Mouse (Mus musculus): ENCODE measurements around the gene Ntrk3. TPM values are rescaled to one million over a fixed set of nuclear protein-coding genes. Genes with fewer than 3 reads are reported as not detected.

The Ntrk3 gene
- polyA plus RNA-seq, 1 experiment from 2014 or later, result 2.3 TPM

DNA sequence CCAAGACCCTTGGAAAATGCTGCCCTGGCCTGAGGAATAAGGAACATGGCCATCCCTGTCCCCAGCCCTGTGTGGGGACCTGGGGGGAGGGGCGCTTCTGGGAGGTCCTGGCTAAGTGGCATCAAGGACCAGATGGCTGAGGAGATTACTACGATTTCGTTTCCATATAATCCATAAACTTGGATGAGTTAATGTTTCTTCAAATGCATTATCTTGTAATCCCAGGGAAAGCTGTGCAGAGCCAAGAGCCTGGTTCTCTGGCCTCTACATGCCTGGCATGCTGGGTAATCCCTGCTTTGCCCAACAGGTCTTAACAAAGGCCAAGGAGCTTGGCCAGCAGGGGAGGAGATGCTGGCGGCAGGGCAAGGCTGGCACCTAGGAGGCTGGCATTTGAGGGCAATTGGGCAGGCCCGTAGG, 27.4 kb upstream of the Ntrk3 start:
- H3K4me1 ChIP-seq (ENCODE audit: control insufficient read depth, insufficient read depth, low read length), result no peaks in the 10 kb centered on the region
- no peaks in the 10 kb centered on the region; the same call in 1 of the 2 replicates for H3K27me3 ChIP-seq (ENCODE audit: control insufficient read depth, insufficient read depth, low read length)
- ATAC-seq (replicated peaks; ENCODE audit: extremely low read depth, insufficient read depth, low FRiP score), result no peak
- no peaks in the 10 kb centered on the region for H3K36me3 ChIP-seq (ENCODE audit: control insufficient read depth, insufficient read depth)
- no peak overlapping the region for H3K4me2 ChIP-seq (ENCODE audit: low read depth, low read length)
- no peak overlapping the region for H3K4me3 ChIP-seq (ENCODE audit: low read length)
- no peak overlapping the region for H3K27ac ChIP-seq (ENCODE audit: low read length)
- H3K9me3 ChIP-seq (replicated peaks; ENCODE audit: control insufficient read depth, low read length), result no peaks in the 10 kb centered on the region
- WGBS, result 67% methylated on average over 5 of the region's 5 CpGs
- H3K9ac ChIP-seq (ENCODE audit: low read length), result no peak overlapping the region

DNA sequence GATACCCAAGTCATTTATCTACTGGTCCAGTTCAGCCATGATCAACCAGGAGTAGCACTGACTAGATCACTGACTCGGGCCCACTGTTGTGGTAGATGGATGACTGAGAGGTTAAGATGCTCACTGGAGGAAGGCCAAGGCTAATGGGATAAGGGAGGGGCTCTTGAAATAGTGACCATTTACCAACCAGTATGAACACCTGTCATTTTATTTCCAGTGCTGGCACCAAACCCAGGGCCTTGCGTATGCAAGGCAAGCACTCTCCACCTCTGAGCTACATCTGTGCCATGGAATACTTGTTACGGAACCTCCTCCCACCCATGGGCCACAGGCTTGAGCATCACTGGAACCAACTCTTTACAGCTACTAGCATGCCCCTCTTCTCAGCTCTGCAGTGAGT, 26.0 kb upstream of the Ntrk3 start:
- WGBS, result 87% methylated on average over 3 of the region's 3 CpGs
- H3K9me3 ChIP-seq (replicated peaks; ENCODE audit: control insufficient read depth, low read length), result no peaks in the 10 kb centered on the region
- no peak overlapping the region for H3K27ac ChIP-seq (ENCODE audit: low read length)
- no peaks in the 10 kb centered on the region for H3K36me3 ChIP-seq (ENCODE audit: control insufficient read depth, insufficient read depth)
- H3K9ac ChIP-seq (ENCODE audit: low read length), result no peak overlapping the region
- no peaks in the 10 kb centered on the region for H3K4me1 ChIP-seq (ENCODE audit: control insufficient read depth, insufficient read depth, low read length)
- no peak for ATAC-seq (replicated peaks; ENCODE audit: extremely low read depth, insufficient read depth, low FRiP score)
- no peak overlapping the region for H3K4me2 ChIP-seq (ENCODE audit: low read depth, low read length)
- H3K27me3 ChIP-seq (ENCODE audit: control insufficient read depth, insufficient read depth, low read length), result no peaks in the 10 kb centered on the region; the same call in 1 of the 2 replicates
- no peak overlapping the region for H3K4me3 ChIP-seq (ENCODE audit: low read length)

DNA sequence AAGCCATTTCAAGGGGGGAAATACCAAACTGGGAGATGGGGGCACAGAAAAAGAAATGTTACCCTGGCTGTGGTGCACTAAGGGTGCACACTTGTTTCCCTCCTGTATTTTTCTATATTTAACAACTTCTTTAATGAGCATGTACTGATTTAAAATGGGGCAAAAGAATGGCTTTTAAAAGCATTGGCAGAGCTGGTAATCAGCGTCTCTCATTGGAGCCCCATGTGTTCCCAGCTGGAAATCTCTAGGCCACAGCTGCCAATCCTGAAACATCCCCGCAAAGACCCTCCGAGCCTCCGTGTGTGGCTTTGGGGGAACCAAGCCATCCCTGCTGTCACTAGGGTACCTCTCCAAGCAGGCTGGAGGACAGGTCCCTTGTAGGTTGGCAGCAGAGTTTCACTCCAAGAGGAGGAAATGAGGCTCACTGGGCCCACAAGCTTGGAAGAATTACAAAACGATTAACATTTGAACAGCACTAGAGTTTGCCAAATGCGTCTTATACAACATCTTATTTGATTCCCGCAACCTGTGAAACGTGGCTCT, 16.7 kb upstream of the Ntrk3 start:
- Histone ChIP-seq H3K36me3 (ENCODE audit: control insufficient read depth, insufficient read depth) (no peaks in the 10 kb centered on the region), H3K4me3 (ENCODE audit: low read length) (no peak overlapping the region), H3K27ac (ENCODE audit: low read length) (no peak overlapping the region), H3K9me3 (replicated peaks; ENCODE audit: control insufficient read depth, low read length) (no peaks in the 10 kb centered on the region), H3K4me1 (ENCODE audit: control insufficient read depth, insufficient read depth, low read length) (no peaks in the 10 kb centered on the region), H3K9ac (ENCODE audit: low read length) (no peak overlapping the region), H3K27me3 (ENCODE audit: control insufficient read depth, insufficient read depth, low read length) (no peaks in the 10 kb centered on the region), H3K4me2 (ENCODE audit: low read depth, low read length) (no peak overlapping the region)
- 62% methylated on average over 8 of the region's 8 CpGs for WGBS
- no peak for ATAC-seq (replicated peaks; ENCODE audit: extremely low read depth, insufficient read depth, low FRiP score)

DNA sequence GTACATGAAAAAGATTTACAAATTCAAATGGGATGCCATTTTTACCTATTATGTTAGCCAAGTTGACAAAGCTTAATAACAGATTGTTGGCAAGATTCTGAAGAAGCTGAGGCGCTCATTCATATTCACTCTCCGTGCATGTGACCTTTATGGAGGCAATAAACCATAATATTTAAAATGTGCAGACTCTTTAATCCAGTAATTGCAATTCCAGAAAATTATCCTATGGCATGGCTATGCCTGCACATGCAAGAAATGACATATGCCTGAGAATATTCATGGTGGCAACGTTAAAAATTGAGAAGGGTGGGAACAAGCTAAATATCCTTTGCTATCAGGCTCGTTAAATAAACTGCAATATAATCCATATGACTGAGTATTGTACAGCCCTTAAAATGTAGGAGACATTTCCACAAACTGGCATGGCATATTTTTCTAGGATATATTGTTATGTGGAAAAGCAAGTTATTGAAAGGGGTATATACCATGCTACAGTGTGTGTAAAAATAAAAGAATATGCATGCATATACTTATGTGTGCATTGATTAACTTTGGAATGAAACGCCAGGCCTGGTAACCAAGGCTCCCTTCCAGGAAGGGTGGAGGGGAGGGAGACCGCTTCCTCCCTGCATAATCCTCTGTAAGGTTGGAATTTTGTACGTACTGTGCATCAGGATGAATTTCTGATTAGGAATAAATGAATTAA, 16.1 kb upstream of the Ntrk3 start:
- Histone ChIP-seq H3K4me1 (ENCODE audit: control insufficient read depth, insufficient read depth, low read length) (no peaks in the 10 kb centered on the region), H3K9ac (ENCODE audit: low read length) (no peak overlapping the region), H3K27ac (ENCODE audit: low read length) (no peak overlapping the region), H3K27me3 (ENCODE audit: control insufficient read depth, insufficient read depth, low read length) (no peaks in the 10 kb centered on the region), H3K4me2 (ENCODE audit: low read depth, low read length) (no peak overlapping the region), H3K4me3 (ENCODE audit: low read length) (no peak overlapping the region), H3K9me3 (replicated peaks; ENCODE audit: control insufficient read depth, low read length) (no peaks in the 10 kb centered on the region), H3K36me3 (ENCODE audit: control insufficient read depth, insufficient read depth) (no peaks in the 10 kb centered on the region)
- 77% methylated on average over 7 of the region's 7 CpGs for WGBS
- ATAC-seq (replicated peaks; ENCODE audit: extremely low read depth, insufficient read depth, low FRiP score), result no peak

DNA sequence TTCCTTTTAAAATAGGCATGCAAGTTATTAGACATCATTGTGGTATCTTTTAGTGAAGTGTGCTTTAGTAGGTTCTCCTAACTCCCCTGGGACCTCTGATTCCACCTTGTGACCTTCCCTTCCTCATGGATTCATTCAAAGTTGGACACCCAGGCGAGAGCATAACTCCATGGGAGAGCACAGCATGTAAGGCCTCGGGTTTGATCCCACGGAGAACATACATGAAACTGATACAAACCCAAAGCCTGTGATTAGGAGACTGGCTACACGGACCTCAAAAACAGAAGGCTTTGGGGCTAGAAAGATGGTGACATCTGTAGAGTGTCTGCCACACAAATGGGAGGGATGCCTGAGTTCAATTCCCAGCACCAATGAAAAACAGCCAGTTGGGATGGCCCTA, 15.1 kb upstream of the Ntrk3 start:
- Histone ChIP-seq H3K4me1 (ENCODE audit: control insufficient read depth, insufficient read depth, low read length) (no peaks in the 10 kb centered on the region), H3K9ac (ENCODE audit: low read length) (no peak overlapping the region), H3K4me2 (ENCODE audit: low read depth, low read length) (no peak overlapping the region), H3K36me3 (ENCODE audit: control insufficient read depth, insufficient read depth) (no peaks in the 10 kb centered on the region), H3K9me3 (replicated peaks; ENCODE audit: control insufficient read depth, low read length) (no peaks in the 10 kb centered on the region), H3K27me3 (ENCODE audit: control insufficient read depth, insufficient read depth, low read length) (no peaks in the 10 kb centered on the region), H3K4me3 (ENCODE audit: low read length) (no peak overlapping the region), H3K27ac (ENCODE audit: low read length) (no peak overlapping the region)
- WGBS, result 74% methylated on average over 4 of the region's 4 CpGs
- no peak for ATAC-seq (replicated peaks; ENCODE audit: extremely low read depth, insufficient read depth, low FRiP score)

GRCm38 (mm10) chr7:78743731-78744385, 6.0 kb upstream of the Ntrk3 start:
- no peak overlapping the region for H3K27ac ChIP-seq (ENCODE audit: low read length)
- no peaks in the 10 kb centered on the region for H3K9me3 ChIP-seq (replicated peaks; ENCODE audit: control insufficient read depth, low read length)
- H3K4me1 ChIP-seq (ENCODE audit: control insufficient read depth, insufficient read depth, low read length), result no peaks in the 10 kb centered on the region
- no peak for ATAC-seq (replicated peaks; ENCODE audit: extremely low read depth, insufficient read depth, low FRiP score)
- H3K9ac ChIP-seq (ENCODE audit: low read length), result no peak overlapping the region
- H3K4me2 ChIP-seq (ENCODE audit: low read depth, low read length), result no peak overlapping the region
- 51% methylated on average over 5 of the region's 5 CpGs for WGBS
- H3K27me3 ChIP-seq (ENCODE audit: control insufficient read depth, insufficient read depth, low read length), result no peaks in the 10 kb centered on the region
- H3K4me3 ChIP-seq (ENCODE audit: low read length), result no peak overlapping the region
- no peaks in the 10 kb centered on the region for H3K36me3 ChIP-seq (ENCODE audit: control insufficient read depth, insufficient read depth)

DNA sequence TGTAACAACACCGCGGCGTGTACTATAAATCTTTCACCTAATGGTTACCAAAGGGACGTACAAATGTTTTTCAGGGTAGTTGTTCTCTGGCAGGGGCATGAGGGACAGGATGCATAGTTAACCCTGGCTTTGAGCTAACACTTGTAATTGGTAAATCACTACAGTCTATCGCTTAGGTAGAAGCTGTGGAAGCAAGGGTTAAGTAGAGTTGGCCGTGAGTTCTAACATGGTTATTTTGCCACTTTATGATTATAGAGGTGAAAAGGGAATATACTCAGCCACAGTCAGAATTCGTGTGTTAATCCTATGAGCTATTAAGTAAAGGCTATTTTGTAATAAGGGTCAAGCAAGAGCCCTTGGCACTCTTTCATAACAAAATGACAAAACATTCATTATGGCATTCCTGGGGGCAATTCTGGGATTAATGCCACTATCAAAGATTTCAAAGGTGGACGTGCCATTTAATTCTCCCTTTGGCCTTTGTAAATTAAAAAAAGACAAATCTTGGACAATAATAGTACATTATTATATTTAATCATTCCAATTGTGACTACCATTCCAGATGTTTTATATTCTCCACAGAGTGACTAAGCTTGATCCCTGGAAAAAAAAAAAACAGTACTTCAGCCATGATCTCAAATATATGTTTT, 1.7 kb upstream of the Ntrk3 start:
- H3K9me3 ChIP-seq (replicated peaks; ENCODE audit: control insufficient read depth, low read length), result no peaks in the 10 kb centered on the region
- H3K36me3 ChIP-seq (ENCODE audit: control insufficient read depth, insufficient read depth), result no peaks in the 10 kb centered on the region
- no peak overlapping the region for H3K4me3 ChIP-seq (ENCODE audit: low read length)
- no peaks in the 10 kb centered on the region for H3K4me1 ChIP-seq (ENCODE audit: control insufficient read depth, insufficient read depth, low read length)
- H3K27ac ChIP-seq (ENCODE audit: low read length), result no peak overlapping the region
- WGBS, result 81% methylated on average over 8 of the region's 8 CpGs
- no peaks in the 10 kb centered on the region for H3K27me3 ChIP-seq (ENCODE audit: control insufficient read depth, insufficient read depth, low read length)
- no peak overlapping the region for H3K9ac ChIP-seq (ENCODE audit: low read length)
- ATAC-seq (replicated peaks; ENCODE audit: extremely low read depth, insufficient read depth, low FRiP score), result no peak
- no peak overlapping the region for H3K4me2 ChIP-seq (ENCODE audit: low read depth, low read length)

GRCm38 (mm10) chr7:78737196-78737595, 616 bp downstream of the Ntrk3 start:
- no peaks in the 10 kb centered on the region for H3K36me3 ChIP-seq (ENCODE audit: control insufficient read depth, insufficient read depth)
- no peak overlapping the region for H3K9ac ChIP-seq (ENCODE audit: low read length)
- no peak overlapping the region for H3K4me2 ChIP-seq (ENCODE audit: low read depth, low read length)
- H3K4me1 ChIP-seq (ENCODE audit: control insufficient read depth, insufficient read depth, low read length), result no peaks in the 10 kb centered on the region
- no peak overlapping the region; the same call in 1 of the 2 replicates for H3K27ac ChIP-seq (ENCODE audit: low read length)
- H3K9me3 ChIP-seq (replicated peaks; ENCODE audit: control insufficient read depth, low read length), result no peaks in the 10 kb centered on the region
- H3K27me3 ChIP-seq (ENCODE audit: control insufficient read depth, insufficient read depth, low read length), result no peaks in the 10 kb centered on the region
- 82% methylated on average over 6 of the region's 6 CpGs for WGBS
- ATAC-seq (replicated peaks; ENCODE audit: extremely low read depth, insufficient read depth, low FRiP score), result peak; percentile 21; the same call in 1 of the 2 replicates
- H3K4me3 ChIP-seq (ENCODE audit: low read length), result no peak overlapping the region

DNA sequence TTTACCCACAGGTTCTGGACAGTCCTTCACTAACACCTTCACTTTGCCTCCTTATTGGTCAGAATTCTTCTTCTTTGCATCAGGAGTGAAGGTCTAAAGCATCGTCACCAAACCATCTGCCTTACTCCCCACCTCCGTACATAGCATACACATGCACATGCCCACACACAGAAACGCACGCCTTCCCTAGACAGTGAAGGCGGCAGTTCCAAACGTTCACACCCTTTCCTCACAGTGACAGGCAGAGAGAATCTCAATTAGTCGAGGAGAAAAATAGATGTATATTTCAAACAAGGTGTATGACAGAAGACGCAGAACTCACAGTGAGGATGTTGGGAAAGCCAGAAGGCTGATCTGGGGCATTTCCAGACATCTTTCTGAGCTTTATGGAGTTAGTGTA, 6.4 kb downstream of the Ntrk3 start:
- WGBS, result 76% methylated on average over 8 of the region's 8 CpGs
- Histone ChIP-seq H3K9me3 (replicated peaks; ENCODE audit: control insufficient read depth, low read length) (no peaks in the 10 kb centered on the region), H3K4me3 (ENCODE audit: low read length) (no peak overlapping the region)

More for the DNA sequence above, 6.4 kb downstream of the Ntrk3 start:
- H3K27ac ChIP-seq (ENCODE audit: low read length), result no peak overlapping the region
- H3K9ac ChIP-seq (ENCODE audit: low read length), result no peak overlapping the region
- no peaks in the 10 kb centered on the region for H3K27me3 ChIP-seq (ENCODE audit: control insufficient read depth, insufficient read depth, low read length)
- no peak overlapping the region for H3K4me2 ChIP-seq (ENCODE audit: low read depth, low read length)
- H3K36me3 ChIP-seq (ENCODE audit: control insufficient read depth, insufficient read depth), result no peaks in the 10 kb centered on the region
- no peak for ATAC-seq (replicated peaks; ENCODE audit: extremely low read depth, insufficient read depth, low FRiP score)
- no peaks in the 10 kb centered on the region for H3K4me1 ChIP-seq (ENCODE audit: control insufficient read depth, insufficient read depth, low read length)
